Mouse (Mus musculus) spleen, adult 2 months (tissue): ENCODE results near the gene Ccdc30. TPM values are rescaled to one million over a fixed set of nuclear protein-coding genes. Genes with fewer than 3 reads are reported as not detected.
A peak's percentile ranks its signal among the peaks of the same experiment; 100 is the strongest.

ENCODE experiments used
- DNase-seq, 2 experiments: peaks; one replicate each; pipeline versions ENCODE4 v3.0.0 to v3.0.0-alpha.2; 2012 to 2021; ENCODE audit warnings: low spot score in 2 of 2, low read depth in 1 of 2
- H3K27ac ChIP-seq: fragments of 200-500 bp; 2 replicates; pipeline ENCODE4 v1.5.1; 2012; ENCODE audit warnings: low read length, inconsistent platforms; ENCODE audit not compliant: insufficient read depth
- H3K27me3 ChIP-seq: fragments of 200-500 bp; 2 replicates; pipeline ENCODE4 v1.6.1; 2012; ENCODE audit warnings: mild to moderate bottlenecking, moderate library complexity, low read length, inconsistent platforms; ENCODE audit not compliant: control insufficient read depth, insufficient read depth
- H3K36me3 ChIP-seq: fragments of 200-500 bp; 2 replicates; pipeline ENCODE4 v1.6.1; 2012; ENCODE audit warnings: mild to moderate bottlenecking, low read length, inconsistent platforms; ENCODE audit not compliant: control insufficient read depth, insufficient read depth
- H3K4me1 ChIP-seq: fragments of 200-500 bp; 2 replicates; pipeline ENCODE4 v1.6.1; 2011; ENCODE audit warnings: inconsistent platforms; ENCODE audit not compliant: control insufficient read depth, insufficient read depth, insufficient read length
- H3K4me3 ChIP-seq: fragments of 200-500 bp; 2 replicates; pipeline ENCODE4 v1.5.1; 2011; ENCODE audit warnings: mild to moderate bottlenecking, inconsistent platforms; ENCODE audit not compliant: insufficient read depth, insufficient read length; ENCODE audit errors: extremely low read depth
- CTCF ChIP-seq: fragments of 200-500 bp; IDR thresholded peaks from 2 replicates; pipeline ENCODE4 v1.5.1; 2011; ENCODE audit warnings: mild to moderate bottlenecking, inconsistent platforms; ENCODE audit not compliant: insufficient read depth, insufficient read length, insufficient replicate concordance; ENCODE audit errors: extremely low read depth
- POLR2A ChIP-seq: fragments of 200-500 bp; IDR thresholded peaks from 2 replicates; pipeline ENCODE4 v1.6.1; 2011; ENCODE audit warnings: low read depth, low read length, inconsistent platforms
- WGBS: fragments of 180-500 bp; shearing (Covaris S2); methylation state at CpG from one replicate; pipeline ENCODE4 v1.1.7; 2018; 5-methylcytosine and 5-hydroxymethylcytosine counted together
- polyA plus RNA-seq: library from polyadenylated mRNA; depleted of rRNA; stranded (reverse); fragments of >200 nt; gene quantifications from 2 replicates; pipeline ENCODE4 v1.2.3, GENCODE M21; 2012

Ccdc30 gene
- polyA plus RNA-seq, 1 experiment = 0.20 TPM

- H3K27ac ChIP-seq = no peak overlapping the region
- no peak for DNase-seq
- 74% methylated on average over 3 of the region's 3 CpGs for WGBS
Observed at GRCm38 (mm10) chr4:119389184-119389583, 26.1 kb downstream of the Ccdc30 start.

GRCm38 (mm10) chr4:119381471-119382190 lies 33.7 kb downstream of the Ccdc30 start:
- no peaks in the 10 kb centered on the region for H3K27me3 ChIP-seq
- no peak overlapping the region for H3K27ac ChIP-seq
- H3K4me3 ChIP-seq = no peak overlapping the region
- TF ChIP-seq POLR2A (no peak), CTCF (no peak)
- no peaks in the 10 kb centered on the region for H3K36me3 ChIP-seq
- 82% methylated on average over 7 of the region's 7 CpGs for WGBS
- DNase-seq = no peak
- no peaks in the 10 kb centered on the region for H3K4me1 ChIP-seq

More at GRCm38 (mm10) chr4:119389184-119389583, 26.1 kb downstream of the Ccdc30 start:
- no peak overlapping the region for H3K4me3 ChIP-seq
- H3K27me3 ChIP-seq = no peaks in the 10 kb centered on the region; the same call in 1 of the 2 replicates
- TF ChIP-seq POLR2A = no peak
- TF ChIP-seq CTCF = no peak
- H3K4me1 ChIP-seq = no peaks in the 10 kb centered on the region
- no peaks in the 10 kb centered on the region for H3K36me3 ChIP-seq

DNA sequence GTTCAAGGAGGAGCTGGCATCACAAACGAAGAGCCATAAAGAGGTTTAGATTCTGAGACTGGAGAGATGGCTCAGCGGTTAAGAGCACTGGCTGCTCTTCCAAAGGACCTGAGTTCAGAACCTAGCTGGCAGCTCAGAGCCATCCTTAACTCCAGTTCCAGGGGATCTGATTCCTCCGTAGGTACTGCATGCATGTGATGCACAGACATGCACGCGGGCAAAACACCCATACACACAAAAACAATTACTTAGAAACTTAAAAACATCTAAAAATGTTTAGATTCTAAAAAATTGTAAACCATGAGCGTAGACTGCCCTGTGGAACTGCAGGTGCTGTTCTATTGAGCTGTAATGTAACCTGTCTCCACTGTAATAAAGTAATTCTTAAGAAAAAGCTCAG lies 45.9 kb downstream of the Ccdc30 start:
- no peak for DNase-seq
- TF ChIP-seq CTCF (no peak), POLR2A (no peak)
- 86% methylated on average over 6 of the region's 6 CpGs for WGBS

DNA sequence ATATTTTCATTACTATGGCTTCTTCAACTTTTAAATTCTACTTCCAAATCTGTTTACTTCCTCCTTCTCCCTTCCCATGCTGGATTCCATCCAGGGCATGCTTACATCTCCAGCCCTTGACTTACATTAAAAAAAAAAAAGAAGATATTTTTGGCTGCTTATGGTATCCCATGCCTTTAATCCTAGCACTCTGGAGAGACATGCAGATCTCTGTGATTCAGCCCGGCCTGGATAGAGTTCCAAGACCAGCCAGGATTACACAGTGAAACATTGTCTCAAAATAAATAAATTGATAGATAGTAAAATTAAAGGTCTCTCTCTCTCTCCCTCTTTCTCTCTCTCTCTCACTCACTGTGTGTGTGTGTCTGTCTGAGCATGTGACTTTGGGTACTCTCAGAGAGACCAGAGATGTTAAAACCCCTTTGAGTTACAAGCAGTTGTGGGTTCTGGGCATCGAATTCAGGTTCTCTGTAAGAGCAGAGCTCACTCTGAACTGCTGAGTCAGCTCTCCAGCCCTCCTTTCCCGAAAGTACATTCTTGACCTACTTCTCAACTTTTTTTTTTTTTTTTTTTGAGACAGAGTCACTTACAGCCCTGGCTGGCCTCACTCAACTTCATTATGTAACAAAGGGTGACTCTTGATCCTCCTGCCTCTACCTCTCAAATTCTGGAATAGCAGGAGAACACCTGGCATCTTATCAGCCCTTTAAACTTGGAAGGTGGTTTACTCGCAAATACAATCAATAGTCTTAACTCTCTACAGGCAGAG lies 48.4 kb downstream of the Ccdc30 start:
- no peak for TF ChIP-seq CTCF
- TF ChIP-seq POLR2A = no peak
- Histone ChIP-seq H3K4me1 (no peaks in the 10 kb centered on the region), H3K27ac (no peak overlapping the region), H3K27me3 (no peaks in the 10 kb centered on the region), H3K4me3 (no peak overlapping the region), H3K36me3 (no peaks in the 10 kb centered on the region)
- no peak for DNase-seq
- 52% methylated on average over 4 of the region's 4 CpGs for WGBS

More for the DNA sequence above, 45.9 kb downstream of the Ccdc30 start:
- no peaks in the 10 kb centered on the region for H3K27me3 ChIP-seq
- H3K4me1 ChIP-seq = no peaks in the 10 kb centered on the region
- H3K36me3 ChIP-seq = no peaks in the 10 kb centered on the region
- no peak overlapping the region for H3K27ac ChIP-seq
- no peak overlapping the region for H3K4me3 ChIP-seq

GRCm38 (mm10) chr4:119362231-119362630 lies 53.1 kb downstream of the Ccdc30 start:
- Histone ChIP-seq H3K36me3 (no peaks in the 10 kb centered on the region), H3K27me3 (no peaks in the 10 kb centered on the region), H3K4me3 (no peak overlapping the region), H3K27ac (no peak overlapping the region), H3K4me1 (no peaks in the 10 kb centered on the region)
- WGBS = 78% methylated on average over 3 of the region's 3 CpGs
- no peak for DNase-seq
- no peak for TF ChIP-seq POLR2A
- TF ChIP-seq CTCF = no peak

GRCm38 (mm10) chr4:119359196-119359971 lies 55.9 kb downstream of the Ccdc30 start:
- WGBS = 9% methylated on average over 30 of the region's 30 CpGs
- peak overlapping the region; percentile 56 for H3K4me3 ChIP-seq
- no peak overlapping the region for H3K27ac ChIP-seq

More at GRCm38 (mm10) chr4:119359196-119359971, 55.9 kb downstream of the Ccdc30 start:
- Histone ChIP-seq H3K27me3 (no peaks in the 10 kb centered on the region), H3K36me3 (no peaks in the 10 kb centered on the region), H3K4me1 (no peaks in the 10 kb centered on the region)
- no peak for DNase-seq
- TF ChIP-seq CTCF (no peak), POLR2A (no peak)
